Mouse (Mus musculus): ENCODE measurements at regions not wholly inside any gene's neighbourhood (a gene's known extent, or its start where the extent isn't known, plus 50 kb on each side); places are given as distances from the start of the nearest gene placed in this dataset.

DNA sequence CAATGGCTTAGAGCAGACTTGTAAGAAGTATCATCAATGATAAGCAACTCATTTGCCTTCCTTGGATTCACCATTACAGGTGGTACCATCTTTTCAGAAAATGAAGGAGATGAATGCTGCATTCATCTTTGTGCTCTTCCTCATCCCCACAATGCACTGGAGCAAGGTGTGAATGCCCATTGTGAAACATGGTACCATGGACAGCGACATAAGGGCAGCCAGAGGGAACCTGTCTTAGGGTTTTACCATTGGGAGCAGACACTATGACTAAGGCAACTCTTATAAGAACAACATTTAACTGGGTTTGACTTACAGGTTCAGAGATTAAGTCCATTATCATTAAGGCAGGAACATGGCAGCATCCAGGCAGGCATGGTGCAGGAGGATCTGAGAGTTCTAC is 60.1 kb upstream of the Kcnj6 start:
- DNase-seq (ENCODE audit: low read depth): peak; percentile 10

DNA sequence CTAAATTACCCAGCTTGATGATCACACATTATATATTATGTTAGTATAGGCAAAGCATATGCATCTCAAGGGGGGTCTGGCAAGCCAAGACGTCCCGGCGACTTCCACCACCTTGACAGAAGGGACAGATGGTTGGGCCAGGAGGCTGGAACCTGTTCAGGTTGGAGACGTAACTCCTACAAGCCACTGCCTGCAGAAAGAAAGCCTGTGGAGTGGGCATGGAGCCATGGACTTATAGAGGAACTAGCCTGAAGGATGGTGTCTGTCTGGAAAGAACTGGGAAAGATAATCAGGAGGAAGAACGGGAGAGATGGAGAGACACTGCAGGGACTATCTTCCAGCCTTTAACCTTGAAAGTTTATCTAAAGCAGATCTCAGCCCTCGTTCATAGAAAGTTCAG is 66.9 kb upstream of the Kcnj6 start:
- no peak for DNase-seq (ENCODE audit: low read depth)

DNA sequence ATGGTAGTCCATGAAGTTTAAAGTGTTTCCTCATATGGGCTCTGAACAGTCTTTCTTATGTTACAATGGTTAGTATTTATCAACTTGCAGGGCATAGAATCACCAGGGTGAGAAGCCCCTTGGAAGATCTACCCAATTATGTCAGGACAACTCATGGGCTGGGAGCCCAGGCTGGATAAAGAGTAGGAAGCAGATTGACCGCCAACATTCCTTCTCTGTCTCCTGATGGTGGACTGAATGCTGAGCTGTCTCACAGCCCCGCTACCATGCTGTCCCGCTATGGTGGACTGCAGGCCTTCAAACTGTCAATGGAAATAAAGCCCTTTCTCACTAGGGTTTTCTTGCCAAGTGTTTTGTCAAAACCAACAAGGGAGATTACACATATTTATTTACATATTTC is 69.2 kb upstream of the Kcnj6 start:
- no peak for DNase-seq (ENCODE audit: low read depth)

DNA sequence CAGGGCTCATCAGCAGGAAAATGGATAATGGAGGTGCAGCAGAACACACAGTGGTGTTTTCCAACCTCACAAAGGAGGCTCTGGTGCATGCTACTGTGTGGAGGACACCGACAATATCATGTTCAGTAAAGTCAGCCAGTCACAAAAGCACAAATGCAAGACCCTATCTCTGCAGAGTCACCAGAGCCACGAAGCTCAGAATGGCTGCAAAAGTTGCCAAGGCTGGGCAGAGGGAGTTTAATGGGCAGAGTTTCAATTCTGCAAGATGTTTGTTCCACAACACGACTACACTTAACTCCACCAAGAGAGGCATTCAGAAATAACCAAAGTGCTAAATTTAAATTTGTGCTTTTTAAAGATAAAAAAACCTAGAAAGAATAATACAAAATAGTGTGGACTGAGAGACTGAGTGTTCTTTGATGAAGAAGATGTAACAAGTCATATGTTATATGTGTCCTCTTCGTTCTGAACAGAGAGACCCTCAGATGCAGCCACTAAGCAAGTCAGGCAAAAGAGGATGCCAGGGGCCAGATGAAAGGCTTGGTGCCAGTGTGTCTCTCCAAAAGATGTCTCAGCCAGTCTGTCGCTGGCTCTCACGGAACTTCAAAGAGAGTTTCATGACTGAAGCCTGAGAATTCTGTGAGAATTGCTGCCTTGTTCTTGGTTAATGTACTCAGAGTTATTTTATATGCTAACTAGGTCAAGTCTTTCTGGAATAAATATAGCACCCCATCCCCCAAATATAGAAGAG is 95.1 kb upstream of the Kcnj6 start:
- no peak for DNase-seq (ENCODE audit: low read depth)

DNA sequence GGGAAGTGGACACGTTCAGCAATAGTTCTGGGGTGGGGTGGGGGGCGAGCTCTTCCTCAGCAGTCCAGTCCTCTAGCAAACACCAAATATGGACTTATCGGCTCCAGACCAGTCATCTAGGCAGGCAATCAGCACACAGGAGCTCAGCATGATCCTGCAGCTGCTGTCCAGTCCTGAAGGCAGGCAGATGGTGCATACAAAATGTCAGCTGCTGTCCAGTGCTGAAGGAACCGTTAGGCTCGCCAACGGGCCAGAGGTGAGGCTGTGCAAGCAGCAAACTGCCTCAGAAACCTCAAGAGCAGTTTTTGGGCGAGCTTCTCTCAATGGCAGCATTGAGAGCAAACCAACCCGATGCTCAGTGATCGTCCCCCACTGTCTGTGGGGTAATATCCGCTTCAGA is 96.3 kb upstream of the Kcnj6 start:
- DNase-seq (ENCODE audit: low read depth): peak; percentile 23

GRCm38 (mm10) chr16:95100954-95101353 is 103.5 kb upstream of the Kcnj6 start:
- DNase-seq (ENCODE audit: low read depth): no peak

DNA sequence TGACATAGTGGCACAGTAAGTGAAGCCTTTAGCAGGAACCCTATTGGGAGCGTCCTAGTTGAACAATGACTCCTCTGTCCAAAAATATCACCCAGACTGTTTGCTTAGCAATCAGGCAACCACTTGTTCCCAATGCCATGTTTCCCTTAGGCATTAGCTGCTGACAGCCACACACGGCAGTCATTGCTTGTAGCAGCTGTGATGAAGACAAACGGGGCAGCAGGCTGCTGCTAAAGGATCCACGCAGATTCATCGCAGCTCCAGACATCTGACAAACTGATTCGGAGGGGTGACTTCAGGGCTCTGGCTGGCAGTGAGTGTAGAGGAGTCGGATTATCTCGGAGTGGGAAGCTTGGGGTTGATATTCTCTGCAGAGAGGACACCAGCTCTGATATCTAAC is 120.0 kb upstream of the Kcnj6 start:
- no peak for DNase-seq (ENCODE audit: low read depth)

DNA sequence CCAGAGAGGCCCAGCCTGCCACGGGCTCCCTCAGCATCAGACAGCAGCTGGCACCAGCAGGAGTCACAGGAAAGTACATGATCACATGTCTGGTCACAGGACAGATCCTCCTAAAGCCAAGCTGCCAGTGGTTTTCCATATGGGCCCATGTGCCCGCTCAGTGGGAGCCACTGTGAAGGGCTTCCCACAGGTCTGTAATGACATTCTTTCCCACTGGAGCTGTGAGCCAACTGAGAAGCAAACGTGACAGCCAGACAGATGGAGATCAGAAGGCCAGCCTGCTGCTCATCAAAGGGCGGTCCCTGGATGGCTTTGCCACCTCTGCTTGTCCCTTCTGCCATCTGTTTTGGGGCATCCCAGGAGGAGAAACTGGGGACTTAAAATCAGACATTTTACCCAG is 121.8 kb upstream of the Kcnj6 start:
- no peak for DNase-seq (ENCODE audit: low read depth)

DNA sequence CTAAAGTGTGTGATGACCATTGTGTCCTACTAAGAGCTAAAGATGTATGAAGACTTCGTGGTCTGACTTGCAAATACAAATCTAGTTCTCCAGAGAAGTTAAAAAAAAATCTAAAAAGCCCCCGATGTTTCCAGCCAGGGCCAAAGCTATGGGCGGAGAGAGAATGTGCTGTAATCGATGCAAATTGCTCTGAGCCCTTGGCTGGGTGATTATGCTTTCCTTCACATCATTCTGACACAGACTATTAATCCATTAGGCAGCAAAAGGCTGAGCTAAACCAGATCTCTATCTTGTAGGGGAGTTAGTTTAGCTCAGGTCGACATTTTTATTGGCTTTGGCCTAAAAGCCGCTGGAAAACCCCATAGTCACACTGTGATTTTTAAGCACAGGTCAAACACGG is 124.5 kb upstream of the Kcnj6 start:
- DNase-seq (ENCODE audit: low read depth): no peak

GRCm38 (mm10) chr16:95127616-95128015 is 129.7 kb upstream of the Kcnj15 start:
- DNase-seq (ENCODE audit: low read depth): no peak

GRCm38 (mm10) chr16:95131815-95132214 is 125.5 kb upstream of the Kcnj15 start:
- no peak for DNase-seq (ENCODE audit: low read depth)

GRCm38 (mm10) chr16:95138809-95139208 is 118.5 kb upstream of the Kcnj15 start:
- no peak for DNase-seq (ENCODE audit: low read depth)

GRCm38 (mm10) chr16:95141510-95142394 is 115.6 kb upstream of the Kcnj15 start:
- DNase-seq (ENCODE audit: low read depth): no peak

DNA sequence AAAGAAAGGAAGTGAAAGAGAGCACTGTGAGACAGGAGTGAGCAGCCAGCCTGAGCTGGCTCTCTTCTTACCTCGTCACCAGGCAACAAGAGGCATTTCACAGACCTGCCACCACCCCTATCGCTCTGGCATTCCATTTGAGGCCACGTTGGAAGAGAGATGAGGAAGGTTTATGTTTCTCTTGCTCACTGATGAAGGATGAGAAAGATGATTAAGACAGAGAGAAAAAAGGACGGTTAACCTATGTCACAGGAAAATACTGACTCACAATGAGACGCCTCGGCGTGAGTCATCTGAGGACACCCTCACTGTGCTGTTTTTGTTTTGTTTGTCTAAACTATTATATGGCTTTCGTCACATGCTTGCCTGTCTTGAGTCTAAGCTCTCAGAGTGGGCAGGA is 106.9 kb upstream of the Kcnj15 start:
- DNase-seq (ENCODE audit: low read depth): peak; percentile 81

DNA sequence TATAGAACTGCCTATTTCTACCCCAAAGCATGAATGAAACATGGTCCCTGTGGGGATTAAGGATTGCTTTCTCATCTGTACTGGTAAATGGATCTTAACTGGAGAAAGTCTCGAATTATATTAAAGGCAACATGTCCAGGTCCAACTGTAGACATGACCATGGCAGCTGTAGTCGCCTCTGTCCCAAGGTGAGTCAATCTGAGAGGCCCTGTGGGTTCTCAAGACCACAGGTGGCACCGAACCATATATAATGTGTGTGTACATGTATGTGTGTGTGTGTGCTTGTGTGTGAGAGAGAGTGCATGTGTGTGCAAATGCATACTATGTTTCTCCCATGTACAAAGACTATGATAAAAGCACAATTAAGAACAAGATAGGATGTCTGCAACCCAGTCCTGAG is 105.9 kb upstream of the Kcnj15 start:
- no peak for DNase-seq (ENCODE audit: low read depth)

GRCm38 (mm10) chr16:95151914-95152313 is 105.4 kb upstream of the Kcnj15 start:
- peak; percentile 77 for DNase-seq (ENCODE audit: low read depth)

- peak; percentile 55 for DNase-seq (ENCODE audit: low read depth)
Observed at GRCm38 (mm10) chr16:95152742-95153383, 104.5 kb upstream of the Kcnj15 start.

DNA sequence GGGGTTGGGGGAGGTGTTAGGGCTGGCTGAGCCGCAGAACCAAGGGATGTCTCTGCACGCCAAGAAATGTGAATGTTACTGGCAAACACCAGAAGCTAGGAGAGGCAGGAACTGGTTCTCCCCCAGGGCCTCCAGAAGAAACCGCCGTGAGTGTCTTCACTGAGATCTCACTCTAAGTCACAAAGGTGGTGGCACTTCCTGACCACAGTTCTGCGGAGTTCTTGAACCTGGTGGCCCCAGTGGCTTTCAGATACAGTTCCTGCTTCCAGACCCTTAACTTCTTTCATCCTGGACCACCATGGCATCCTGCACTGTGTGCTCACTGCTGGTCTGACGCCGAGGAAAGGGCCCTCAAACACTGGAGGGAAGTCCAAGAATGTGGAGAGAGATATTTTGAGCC is 89.0 kb upstream of the Kcnj15 start:
- DNase-seq (ENCODE audit: low read depth): peak; percentile 75

GRCm38 (mm10) chr16:95169346-95169745 is 88.0 kb upstream of the Kcnj15 start:
- no peak for DNase-seq (ENCODE audit: low read depth)

DNA sequence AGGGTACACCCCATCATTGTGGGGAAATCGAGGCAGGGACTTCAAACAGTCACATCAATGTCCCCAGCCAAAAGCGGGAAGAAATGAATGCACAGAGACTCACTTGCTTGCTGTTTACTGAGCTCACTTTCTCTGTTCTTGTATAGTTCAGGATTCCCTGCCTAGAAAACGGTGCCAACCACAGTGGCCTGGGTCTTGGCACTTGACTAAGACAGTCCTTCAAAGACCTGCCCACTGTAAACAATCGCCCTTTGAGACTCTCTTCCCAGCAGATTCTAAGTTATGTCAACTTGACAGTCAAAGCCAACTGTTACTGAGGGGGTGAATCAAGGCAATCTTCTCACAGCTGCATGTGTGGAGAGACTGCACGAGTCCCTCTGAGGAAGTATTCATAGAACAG is 76.8 kb upstream of the Kcnj15 start:
- DNase-seq (ENCODE audit: low read depth): no peak

GRCm38 (mm10) chr16:95185341-95185740 is 72.0 kb upstream of the Kcnj15 start:
- DNase-seq (ENCODE audit: low read depth): no peak

DNA sequence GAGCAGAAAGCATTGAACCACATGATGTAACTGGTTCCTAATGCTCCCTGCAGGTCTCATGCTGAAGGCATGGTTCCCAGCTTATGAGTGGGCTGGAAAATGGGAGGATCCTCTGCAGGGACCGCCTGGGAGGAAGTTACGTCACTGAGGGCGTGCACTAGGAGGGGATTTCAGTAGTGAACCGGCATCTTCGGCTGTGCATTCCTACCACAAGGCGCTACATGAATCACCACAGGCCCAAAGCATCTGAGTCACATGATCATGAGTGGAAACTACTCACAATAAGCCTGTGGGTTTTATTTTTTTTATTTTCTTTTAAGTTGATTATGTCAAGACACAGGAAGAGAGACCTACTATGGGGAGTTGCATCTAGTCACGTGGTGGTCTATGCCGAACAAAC is 68.2 kb upstream of the Kcnj15 start:
- DNase-seq (ENCODE audit: low read depth): peak; percentile 94

DNA sequence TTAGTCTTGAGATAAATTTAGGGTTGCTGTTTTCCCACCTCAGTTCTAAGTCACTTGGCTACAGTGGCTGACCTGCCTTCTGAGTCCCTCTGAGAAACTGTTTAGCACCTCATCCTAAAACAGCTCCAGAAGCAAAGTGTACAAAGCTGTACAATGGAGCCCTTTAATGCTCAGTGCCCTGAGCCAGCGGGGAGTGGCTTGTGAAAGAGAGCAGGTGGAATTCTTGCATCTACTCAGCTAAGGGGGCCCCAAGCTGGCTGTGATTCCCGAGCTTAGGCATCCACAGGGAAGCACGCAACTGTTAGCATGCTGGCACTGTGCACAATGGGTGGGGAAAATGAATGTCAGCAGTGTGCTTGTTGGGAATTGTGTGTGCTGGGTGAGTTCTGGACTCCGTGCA is 63.2 kb upstream of the Kcnj15 start:
- no peak for DNase-seq (ENCODE audit: low read depth)

Measured in induced T-regulatory cell, adult 2 months (primary cell).